Mouse (Mus musculus) thymus, adult 2 months (tissue): ENCODE measurements at regions not wholly inside any gene's neighbourhood (a gene's known extent, or its start where the extent isn't known, plus 50 kb on each side); places are given as distances from the start of the nearest gene placed in this dataset.

Experiments
- CTCF ChIP-seq: fragments of 200-500 bp; IDR thresholded peaks from 2 replicates; pipeline ENCODE4 v1.5.1; 2012; ENCODE audit warnings: mild to moderate bottlenecking, control low read depth, low read length, moderate library complexity, borderline replicate concordance; ENCODE audit not compliant: control insufficient read depth, poor library complexity, insufficient read depth; ENCODE audit errors: extremely low read depth
- POLR2A ChIP-seq: fragments of 200-500 bp; IDR thresholded peaks from 2 replicates; pipeline ENCODE4 v1.6.1; 2012; ENCODE audit warnings: mild to moderate bottlenecking, low read length, control low read depth, moderate library complexity; ENCODE audit not compliant: control insufficient read depth, poor library complexity, insufficient read depth; ENCODE audit errors: extremely low read depth

GRCm38 (mm10) chrX:11814861-11815260, 345.3 kb downstream of the Bcor start:
- TF ChIP-seq POLR2A (no peak), CTCF (no peak)
